Mouse (Mus musculus): ENCODE measurements at regions not wholly inside any gene's neighbourhood (a gene's known extent, or its start where the extent isn't known, plus 50 kb on each side); places are given as distances from the start of the nearest gene placed in this dataset.
A peak's percentile ranks its signal among the peaks of the same experiment; 100 is the strongest.

- Histone ChIP-seq H3K4me1 (peaks cover 13% of the 10 kb centered on the region), H3K36me3 (no peaks in the 10 kb centered on the region), H3K27me3 (no peaks in the 10 kb centered on the region), H3K4me2 (replicated peaks) (peak overlapping the region; percentile 27; the same call in 1 of the 2 replicates), H3K27ac (no peak overlapping the region), H3K9ac (no peak overlapping the region), H3K4me3 (no peak overlapping the region), H3K9me3 (no peaks in the 10 kb centered on the region)
- ATAC-seq (ENCODE audit: insufficient number of reproducible peaks, insufficient read depth, low FRiP score, low TSS enrichment) = 0 out of 2 replicates have a peak, but pooled peaks have one; percentile 16
- WGBS = 3% methylated on average over 17 of the region's 17 CpGs
Observed at GRCm38 (mm10) chr6:120592031-120592681, 61.0 kb upstream of the Hdhd5 start.

GRCm38 (mm10) chr6:120590191-120590590 lies 59.1 kb upstream of the Hdhd5 start:
- H3K27ac ChIP-seq = no peak overlapping the region

GRCm38 (mm10) chr6:120588701-120589659 lies 57.9 kb upstream of the Hdhd5 start:
- no peak overlapping the region for H3K9ac ChIP-seq
- no peaks in the 10 kb centered on the region for H3K36me3 ChIP-seq
- H3K27me3 ChIP-seq = no peaks in the 10 kb centered on the region
- 85% methylated on average over 11 of the region's 11 CpGs for WGBS
- H3K4me2 ChIP-seq (replicated peaks) = no peak overlapping the region
- H3K4me1 ChIP-seq = peaks cover 19% of the 10 kb centered on the region
- H3K27ac ChIP-seq = no peak overlapping the region
- no peak overlapping the region for H3K4me3 ChIP-seq
- no peaks in the 10 kb centered on the region for H3K9me3 ChIP-seq
- ATAC-seq (ENCODE audit: insufficient number of reproducible peaks, insufficient read depth, low FRiP score, low TSS enrichment) = no peak

More at GRCm38 (mm10) chr6:120590191-120590590, 59.1 kb upstream of the Hdhd5 start:
- H3K36me3 ChIP-seq = no peaks in the 10 kb centered on the region
- H3K4me1 ChIP-seq = peaks cover 18% of the 10 kb centered on the region
- H3K4me2 ChIP-seq (replicated peaks) = no peak overlapping the region
- no peak overlapping the region for H3K9ac ChIP-seq
- no peak overlapping the region for H3K4me3 ChIP-seq
- H3K27me3 ChIP-seq = no peaks in the 10 kb centered on the region
- no peaks in the 10 kb centered on the region for H3K9me3 ChIP-seq
- WGBS = 53% methylated on average over 2 of the region's 2 CpGs
- no peak for ATAC-seq (ENCODE audit: insufficient number of reproducible peaks, insufficient read depth, low FRiP score, low TSS enrichment)

- no peak overlapping the region for H3K27ac ChIP-seq
- WGBS = 54% methylated on average over 2 of the region's 2 CpGs
Observed at GRCm38 (mm10) chr6:120585941-120586280, 54.8 kb upstream of the Hdhd5 start.

GRCm38 (mm10) chr6:120585118-120585940 lies 54.2 kb upstream of the Hdhd5 start:
- 29% methylated on average over 9 of the region's 9 CpGs for WGBS
- Histone ChIP-seq H3K36me3 (no peaks in the 10 kb centered on the region), H3K4me3 (no peak overlapping the region), H3K4me2 (replicated peaks) (no peak overlapping the region), H3K9ac (no peak overlapping the region), H3K27ac (no peak overlapping the region), H3K9me3 (no peaks in the 10 kb centered on the region), H3K4me1 (peaks cover 13% of the 10 kb centered on the region), H3K27me3 (no peaks in the 10 kb centered on the region)
- no peak for ATAC-seq (ENCODE audit: insufficient number of reproducible peaks, insufficient read depth, low FRiP score, low TSS enrichment)

More at GRCm38 (mm10) chr6:120585941-120586280, 54.8 kb upstream of the Hdhd5 start:
- Histone ChIP-seq H3K36me3 (no peaks in the 10 kb centered on the region), H3K4me3 (no peak overlapping the region), H3K4me2 (replicated peaks) (no peak overlapping the region), H3K9ac (no peak overlapping the region), H3K27me3 (no peaks in the 10 kb centered on the region), H3K9me3 (no peaks in the 10 kb centered on the region), H3K4me1 (peaks cover 8% of the 10 kb centered on the region)
- no peak for ATAC-seq (ENCODE audit: insufficient number of reproducible peaks, insufficient read depth, low FRiP score, low TSS enrichment)

GRCm38 (mm10) chr6:120581748-120582147 lies 50.6 kb upstream of the Hdhd5 start:
- Histone ChIP-seq H3K27me3 (no peaks in the 10 kb centered on the region), H3K9me3 (no peaks in the 10 kb centered on the region), H3K9ac (no peak overlapping the region), H3K36me3 (no peaks in the 10 kb centered on the region), H3K4me2 (replicated peaks) (no peak overlapping the region), H3K4me3 (no peak overlapping the region), H3K27ac (no peak overlapping the region), H3K4me1 (peaks cover 27% of the 10 kb centered on the region)
- no peak for ATAC-seq (ENCODE audit: insufficient number of reproducible peaks, insufficient read depth, low FRiP score, low TSS enrichment)
- WGBS = 83% methylated on average over 2 of the region's 2 CpGs

Measured in embryonic facial prominence, embryonic 12.5 days (tissue).